Mouse (Mus musculus): ENCODE results near the gene Gns. TPM values are rescaled to one million over a fixed set of nuclear protein-coding genes. Genes with fewer than 3 reads are reported as not detected.

The Gns gene
- polyA plus RNA-seq, 1 experiment from 2014 or later, result 37.3 TPM

- DNase-seq (ENCODE audit: low spot score, missing footprints) (no peak), ATAC-seq (ENCODE audit: low FRiP score) (no peak)
- 41% methylated on average over 15 of the region's 15 CpGs for WGBS
- Histone ChIP-seq H3K4me3 (ENCODE audit: low read depth, low read length) (peak overlapping the region; percentile 47), H3K27me3 (ENCODE audit: control insufficient read depth, insufficient read depth, low read length) (peaks cover 21% of the 10 kb centered on the region), H3K27ac (ENCODE audit: low read depth, low read length) (no peak overlapping the region), H3K9me3 (ENCODE audit: control insufficient read depth, low read length) (no peaks in the 10 kb centered on the region; the same call in 1 of the 2 replicates), H3K9ac (ENCODE audit: low read length) (no peak overlapping the region; the same call in 1 of the 2 replicates), H3K4me2 (peak overlapping the region; percentile 88), H3K36me3 (ENCODE audit: control insufficient read depth, insufficient read depth, low read length) (no peaks in the 10 kb centered on the region), H3K4me1 (ENCODE audit: control insufficient read depth, insufficient read depth, low read length) (peaks cover 12% of the 10 kb centered on the region)
These were observed 13.1 kb upstream of the Gns start for GRCm38 (mm10) chr10:121351692-121352290.

GRCm38 (mm10) chr10:121360358-121360757 lies 4.5 kb upstream of the Gns start:
- no peak overlapping the region for H3K4me2 ChIP-seq
- H3K4me1 ChIP-seq (ENCODE audit: control insufficient read depth, insufficient read depth, low read length), result no peaks in the 10 kb centered on the region
- DNase-seq (ENCODE audit: low spot score, missing footprints) (no peak), ATAC-seq (ENCODE audit: low FRiP score) (no peak)
- H3K4me3 ChIP-seq (ENCODE audit: low read depth, low read length), result no peak overlapping the region
- H3K9me3 ChIP-seq (ENCODE audit: control insufficient read depth, low read length), result no peaks in the 10 kb centered on the region
- 92% methylated on average over 2 of the region's 2 CpGs for WGBS
- H3K27ac ChIP-seq (ENCODE audit: low read depth, low read length), result no peak overlapping the region
- H3K36me3 ChIP-seq (ENCODE audit: control insufficient read depth, insufficient read depth, low read length), result no peaks in the 10 kb centered on the region
- H3K9ac ChIP-seq (ENCODE audit: low read length), result no peak overlapping the region
- H3K27me3 ChIP-seq (ENCODE audit: control insufficient read depth, insufficient read depth, low read length), result no peaks in the 10 kb centered on the region

GRCm38 (mm10) chr10:121363201-121363600 lies 1.7 kb upstream of the Gns start:
- H3K27me3 ChIP-seq (ENCODE audit: control insufficient read depth, insufficient read depth, low read length), result no peaks in the 10 kb centered on the region
- no peak overlapping the region for H3K4me2 ChIP-seq
- H3K9ac ChIP-seq (ENCODE audit: low read length), result no peak overlapping the region
- DNase-seq (ENCODE audit: low spot score, missing footprints) (no peak), ATAC-seq (ENCODE audit: low FRiP score) (no peak)
- 78% methylated on average over 8 of the region's 8 CpGs for WGBS
- H3K9me3 ChIP-seq (ENCODE audit: control insufficient read depth, low read length), result no peaks in the 10 kb centered on the region
- peaks cover 8% of the 10 kb centered on the region for H3K4me1 ChIP-seq (ENCODE audit: control insufficient read depth, insufficient read depth, low read length)
- H3K27ac ChIP-seq (ENCODE audit: low read depth, low read length), result no peak overlapping the region
- no peaks in the 10 kb centered on the region for H3K36me3 ChIP-seq (ENCODE audit: control insufficient read depth, insufficient read depth, low read length)
- no peak overlapping the region for H3K4me3 ChIP-seq (ENCODE audit: low read depth, low read length)

- ATAC-seq (ENCODE audit: low FRiP score), result peak; percentile 22; the same call in 1 of the 2 replicates
These were observed 584 bp upstream of the Gns start for GRCm38 (mm10) chr10:121364306-121364705.

GRCm38 (mm10) chr10:121365781-121366272 lies 937 bp downstream of the Gns start:
- Histone ChIP-seq H3K4me3 (ENCODE audit: low read depth, low read length) (peak overlapping the region; percentile 94), H3K27ac (ENCODE audit: low read depth, low read length) (no peak overlapping the region), H3K4me1 (ENCODE audit: control insufficient read depth, insufficient read depth, low read length) (peaks cover 8% of the 10 kb centered on the region), H3K27me3 (ENCODE audit: control insufficient read depth, insufficient read depth, low read length) (no peaks in the 10 kb centered on the region), H3K9me3 (ENCODE audit: control insufficient read depth, low read length) (no peaks in the 10 kb centered on the region; the same call in 1 of the 2 replicates), H3K9ac (ENCODE audit: low read length) (peak overlapping the region; percentile 90), H3K4me2 (peak overlapping the region; percentile 87), H3K36me3 (ENCODE audit: control insufficient read depth, insufficient read depth, low read length) (peaks cover 4% of the 10 kb centered on the region; the same call in 1 of the 2 replicates)
- WGBS, result 11% methylated on average over 9 of the region's 9 CpGs
- ATAC-seq (ENCODE audit: low FRiP score) (no peak), DNase-seq (ENCODE audit: low spot score, missing footprints) (peak; percentile 85)

More at GRCm38 (mm10) chr10:121364306-121364705, 584 bp upstream of the Gns start:
- Histone ChIP-seq H3K4me2 (peak overlapping the region; percentile 87), H3K4me1 (ENCODE audit: control insufficient read depth, insufficient read depth, low read length) (peaks cover 8% of the 10 kb centered on the region), H3K27me3 (ENCODE audit: control insufficient read depth, insufficient read depth, low read length) (no peaks in the 10 kb centered on the region), H3K27ac (ENCODE audit: low read depth, low read length) (no peak overlapping the region), H3K9ac (ENCODE audit: low read length) (peak overlapping the region; percentile 51), H3K36me3 (ENCODE audit: control insufficient read depth, insufficient read depth, low read length) (no peaks in the 10 kb centered on the region), H3K4me3 (ENCODE audit: low read depth, low read length) (peak overlapping the region; percentile 94), H3K9me3 (ENCODE audit: control insufficient read depth, low read length) (no peaks in the 10 kb centered on the region)
- 27% methylated on average over 15 of the region's 15 CpGs for WGBS
- DNase-seq (ENCODE audit: low spot score, missing footprints), result no peak

GRCm38 (mm10) chr10:121367271-121367670 lies 2.4 kb downstream of the Gns start:
- ATAC-seq (ENCODE audit: low FRiP score) (no peak), DNase-seq (ENCODE audit: low spot score, missing footprints) (no peak)
- peaks cover 8% of the 10 kb centered on the region for H3K4me1 ChIP-seq (ENCODE audit: control insufficient read depth, insufficient read depth, low read length)
- H3K27me3 ChIP-seq (ENCODE audit: control insufficient read depth, insufficient read depth, low read length), result no peaks in the 10 kb centered on the region
- no peaks in the 10 kb centered on the region; the same call in 1 of the 2 replicates for H3K9me3 ChIP-seq (ENCODE audit: control insufficient read depth, low read length)
- no peak overlapping the region for H3K27ac ChIP-seq (ENCODE audit: low read depth, low read length)
- H3K9ac ChIP-seq (ENCODE audit: low read length), result no peak overlapping the region
- H3K4me2 ChIP-seq, result no peak overlapping the region
- H3K4me3 ChIP-seq (ENCODE audit: low read depth, low read length), result no peak overlapping the region
- peaks cover 4% of the 10 kb centered on the region; the same call in 1 of the 2 replicates for H3K36me3 ChIP-seq (ENCODE audit: control insufficient read depth, insufficient read depth, low read length)
- 88% methylated on average over 13 of the region's 13 CpGs for WGBS

GRCm38 (mm10) chr10:121367780-121368179 lies 2.9 kb downstream of the Gns start:
- Histone ChIP-seq H3K36me3 (ENCODE audit: control insufficient read depth, insufficient read depth, low read length) (peaks cover 4% of the 10 kb centered on the region; the same call in 1 of the 2 replicates), H3K27me3 (ENCODE audit: control insufficient read depth, insufficient read depth, low read length) (no peaks in the 10 kb centered on the region), H3K4me3 (ENCODE audit: low read depth, low read length) (no peak overlapping the region), H3K4me2 (no peak overlapping the region), H3K4me1 (ENCODE audit: control insufficient read depth, insufficient read depth, low read length) (peaks cover 8% of the 10 kb centered on the region), H3K27ac (ENCODE audit: low read depth, low read length) (no peak overlapping the region), H3K9ac (ENCODE audit: low read length) (no peak overlapping the region), H3K9me3 (ENCODE audit: control insufficient read depth, low read length) (no peaks in the 10 kb centered on the region; the same call in 1 of the 2 replicates)
- DNase-seq (ENCODE audit: low spot score, missing footprints), result no peak
- 87% methylated on average over 9 of the region's 9 CpGs for WGBS
- ATAC-seq (ENCODE audit: low FRiP score), result no peak

- Histone ChIP-seq H3K27ac (ENCODE audit: low read depth, low read length) (no peak overlapping the region), H3K4me2 (no peak overlapping the region), H3K9ac (ENCODE audit: low read length) (no peak overlapping the region), H3K4me1 (ENCODE audit: control insufficient read depth, insufficient read depth, low read length) (peaks cover 8% of the 10 kb centered on the region), H3K9me3 (ENCODE audit: control insufficient read depth, low read length) (no peaks in the 10 kb centered on the region; the same call in 1 of the 2 replicates), H3K4me3 (ENCODE audit: low read depth, low read length) (no peak overlapping the region), H3K27me3 (ENCODE audit: control insufficient read depth, insufficient read depth, low read length) (no peaks in the 10 kb centered on the region), H3K36me3 (ENCODE audit: control insufficient read depth, insufficient read depth, low read length) (peaks cover 4% of the 10 kb centered on the region; the same call in 1 of the 2 replicates)
- WGBS, result 83% methylated on average over 18 of the region's 18 CpGs
- DNase-seq (ENCODE audit: low spot score, missing footprints) (no peak), ATAC-seq (ENCODE audit: low FRiP score) (no peak)
These were observed 4.0 kb downstream of the Gns start for GRCm38 (mm10) chr10:121368783-121369465.

GRCm38 (mm10) chr10:121370777-121371176 lies 5.9 kb downstream of the Gns start:
- Histone ChIP-seq H3K36me3 (ENCODE audit: control insufficient read depth, insufficient read depth, low read length) (peaks cover 4% of the 10 kb centered on the region; the same call in 1 of the 2 replicates), H3K27me3 (ENCODE audit: control insufficient read depth, insufficient read depth, low read length) (no peaks in the 10 kb centered on the region), H3K27ac (ENCODE audit: low read depth, low read length) (no peak overlapping the region), H3K4me1 (ENCODE audit: control insufficient read depth, insufficient read depth, low read length) (peaks cover 6% of the 10 kb centered on the region), H3K4me2 (no peak overlapping the region), H3K9me3 (ENCODE audit: control insufficient read depth, low read length) (no peaks in the 10 kb centered on the region; the same call in 1 of the 2 replicates), H3K9ac (ENCODE audit: low read length) (no peak overlapping the region), H3K4me3 (ENCODE audit: low read depth, low read length) (no peak overlapping the region)
- WGBS, result 88% methylated on average over 6 of the region's 6 CpGs
- ATAC-seq (ENCODE audit: low FRiP score), result no peak
- no peak for DNase-seq (ENCODE audit: low spot score, missing footprints)
